Mouse (Mus musculus) neural tube, embryonic 15.5 days (tissue): ENCODE measurements around the gene Vwc2. TPM values are rescaled to one million over a fixed set of nuclear protein-coding genes. Genes with fewer than 3 reads are reported as not detected.

Source experiments
- ATAC-seq: fragments of 200-750 bp; cut with Nextera tagmentation; 2 replicates; pipeline ENCODE4 v1.8.0; 2017; ENCODE audit warnings: mild to moderate bottlenecking, moderate TSS enrichment, moderate library complexity; ENCODE audit not compliant: low FRiP score
- H3K27ac ChIP-seq: fragments of 300-500 bp; sonication (generic); replicated peaks from 2 replicates; pipeline ENCODE4 v1.5.1; 2015; ENCODE audit warnings: mild to moderate bottlenecking, inconsistent platforms
- H3K27me3 ChIP-seq: fragments of 300-500 bp; sonication (generic); replicated peaks from 2 replicates; pipeline ENCODE4 v1.6.1; 2015; ENCODE audit warnings: inconsistent platforms
- H3K36me3 ChIP-seq: fragments of 300-500 bp; sonication (generic); 2 replicates; pipeline ENCODE4 v1.6.1; 2015; ENCODE audit warnings: inconsistent platforms
- H3K4me1 ChIP-seq: fragments of 300-500 bp; sonication (generic); 2 replicates; pipeline ENCODE4 v1.6.1; 2015; ENCODE audit warnings: inconsistent platforms
- H3K4me2 ChIP-seq: fragments of 300-500 bp; sonication (generic); 2 replicates; pipeline ENCODE4 v1.6.1; 2015; ENCODE audit warnings: inconsistent platforms, mild to moderate bottlenecking, moderate library complexity
- H3K4me3 ChIP-seq: fragments of 300-500 bp; sonication (generic); replicated peaks from 2 replicates; pipeline ENCODE4 v1.5.1; 2015; ENCODE audit warnings: mild to moderate bottlenecking, inconsistent platforms
- H3K9ac ChIP-seq: fragments of 300-500 bp; sonication (generic); replicated peaks from 2 replicates; pipeline ENCODE4 v1.6.1; 2015; ENCODE audit warnings: mild to moderate bottlenecking, inconsistent platforms
- H3K9me3 ChIP-seq: fragments of 300-500 bp; sonication (generic); replicated peaks from 2 replicates; pipeline ENCODE4 v1.6.1; 2016; ENCODE audit warnings: inconsistent platforms
- WGBS: fragments of 180-500 bp; shearing (Covaris S2); methylation state at CpG from one replicate; pipeline ENCODE4 v1.1.7; 2015; ENCODE audit warnings: mixed read lengths; 5-methylcytosine and 5-hydroxymethylcytosine counted together
- polyA plus RNA-seq: library from polyadenylated mRNA; unstranded; fragments of >200 nt; fragmentation: Nextera tagmentation; extraction: Ambion mirVana; gene quantifications from 2 replicates; pipeline ENCODE4 v1.2.1, GENCODE M21; 2015

Gene Vwc2
- polyA plus RNA-seq, 1 experiment from 2014 or later = 12.9 TPM

GRCm38 (mm10) chr11:11242694-11243377 is 128.8 kb downstream of the Vwc2 start:
- H3K36me3 ChIP-seq = no peaks in the 10 kb centered on the region
- 72% methylated on average over 6 of the region's 6 CpGs for WGBS
- H3K4me3 ChIP-seq = no peak overlapping the region
- no peak overlapping the region for H3K27ac ChIP-seq
- no peak for ATAC-seq
- H3K4me2 ChIP-seq = no peak overlapping the region
- no peaks in the 10 kb centered on the region for H3K4me1 ChIP-seq
- no peak overlapping the region for H3K9ac ChIP-seq
- no peaks in the 10 kb centered on the region for H3K27me3 ChIP-seq
- no peaks in the 10 kb centered on the region for H3K9me3 ChIP-seq

- H3K27me3 ChIP-seq = no peaks in the 10 kb centered on the region
- H3K9me3 ChIP-seq = no peaks in the 10 kb centered on the region
- H3K27ac ChIP-seq = no peak overlapping the region
- no peak overlapping the region for H3K4me3 ChIP-seq
- no peak overlapping the region for H3K4me2 ChIP-seq
- no peaks in the 10 kb centered on the region for H3K4me1 ChIP-seq
- no peak overlapping the region for H3K9ac ChIP-seq
- no peaks in the 10 kb centered on the region for H3K36me3 ChIP-seq
- no peak for ATAC-seq
- WGBS = 92% methylated on average over 1 of the region's 1 CpGs
Observed at GRCm38 (mm10) chr11:11257348-11257747, 143.3 kb downstream of the Vwc2 start.

GRCm38 (mm10) chr11:11280128-11280527 is 166.1 kb downstream of the Vwc2 start:
- Histone ChIP-seq H3K9me3 (no peaks in the 10 kb centered on the region), H3K27ac (no peak overlapping the region), H3K4me3 (no peak overlapping the region), H3K4me1 (no peaks in the 10 kb centered on the region), H3K27me3 (no peaks in the 10 kb centered on the region), H3K36me3 (no peaks in the 10 kb centered on the region), H3K4me2 (no peak overlapping the region), H3K9ac (no peak overlapping the region)
- ATAC-seq = no peak

- ATAC-seq = no peak
- 88% methylated on average over 3 of the region's 3 CpGs for WGBS
- H3K27me3 ChIP-seq = no peaks in the 10 kb centered on the region
- no peaks in the 10 kb centered on the region for H3K4me1 ChIP-seq
- H3K36me3 ChIP-seq = no peaks in the 10 kb centered on the region
- H3K9me3 ChIP-seq = no peaks in the 10 kb centered on the region
- H3K27ac ChIP-seq = no peak overlapping the region
- H3K9ac ChIP-seq = no peak overlapping the region
- H3K4me3 ChIP-seq = no peak overlapping the region
- no peak overlapping the region for H3K4me2 ChIP-seq
Observed at GRCm38 (mm10) chr11:11283512-11283911, 169.5 kb downstream of the Vwc2 start.
